Mouse (Mus musculus): ENCODE measurements at regions not wholly inside any gene's neighbourhood (a gene's known extent, or its start where the extent isn't known, plus 50 kb on each side); places are given as distances from the start of the nearest gene placed in this dataset.

DNA sequence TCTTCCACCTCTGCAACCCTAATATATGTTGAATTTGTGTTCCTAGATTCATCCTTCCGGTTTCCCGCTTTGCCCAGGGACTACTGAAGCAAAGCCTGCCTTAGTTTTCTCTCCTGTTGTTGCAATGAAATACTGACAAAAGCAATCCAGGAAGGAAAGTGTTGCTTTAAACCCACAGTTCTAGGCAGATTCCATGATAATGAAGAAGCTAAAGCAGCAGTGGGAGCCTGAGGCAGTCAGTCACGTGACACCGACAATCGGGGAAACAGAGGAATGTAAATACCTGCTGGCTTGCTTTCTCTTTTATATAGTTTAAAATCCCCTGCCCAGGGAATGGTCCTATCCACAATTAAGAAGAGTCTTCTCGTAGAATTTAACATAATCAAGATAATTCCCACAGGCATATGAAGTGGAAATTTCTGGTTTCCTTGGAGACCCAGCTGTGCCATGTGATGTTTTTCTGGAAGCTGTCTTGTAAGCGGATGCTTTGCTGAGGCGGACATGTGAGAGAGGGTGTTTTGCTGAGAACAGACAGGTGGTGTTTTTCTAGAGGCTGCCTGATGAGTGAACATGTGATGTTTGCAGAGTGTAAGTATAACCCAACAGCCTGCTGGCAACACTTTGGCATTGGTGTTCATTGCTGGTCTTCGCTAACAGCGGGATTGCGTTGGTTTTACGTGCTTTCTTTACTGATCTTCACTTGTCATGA, 398.0 kb downstream of the Prim2 start:
- no peak for DNase-seq (ENCODE audit: low spot score)

DNA sequence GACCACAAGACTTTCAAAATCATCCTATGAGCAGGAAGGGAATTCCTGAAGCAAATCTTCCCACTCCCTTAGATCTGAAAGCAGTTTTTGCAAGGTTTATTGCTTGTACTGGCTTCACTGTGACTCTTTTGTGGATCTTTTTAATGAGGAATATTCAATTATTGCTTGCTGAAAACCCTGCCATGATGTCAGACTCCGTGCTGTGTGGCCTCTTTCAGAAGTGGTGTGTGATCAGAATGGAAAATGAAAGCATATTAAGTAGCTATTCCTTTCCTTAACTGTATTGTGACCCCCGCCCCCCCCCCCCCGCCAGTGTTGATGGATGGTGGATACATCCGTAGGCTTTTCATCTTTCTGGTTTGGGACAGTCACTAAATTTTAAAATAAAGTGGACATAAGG, 400.4 kb downstream of the Prim2 start:
- DNase-seq (ENCODE audit: low spot score): no peak

DNA sequence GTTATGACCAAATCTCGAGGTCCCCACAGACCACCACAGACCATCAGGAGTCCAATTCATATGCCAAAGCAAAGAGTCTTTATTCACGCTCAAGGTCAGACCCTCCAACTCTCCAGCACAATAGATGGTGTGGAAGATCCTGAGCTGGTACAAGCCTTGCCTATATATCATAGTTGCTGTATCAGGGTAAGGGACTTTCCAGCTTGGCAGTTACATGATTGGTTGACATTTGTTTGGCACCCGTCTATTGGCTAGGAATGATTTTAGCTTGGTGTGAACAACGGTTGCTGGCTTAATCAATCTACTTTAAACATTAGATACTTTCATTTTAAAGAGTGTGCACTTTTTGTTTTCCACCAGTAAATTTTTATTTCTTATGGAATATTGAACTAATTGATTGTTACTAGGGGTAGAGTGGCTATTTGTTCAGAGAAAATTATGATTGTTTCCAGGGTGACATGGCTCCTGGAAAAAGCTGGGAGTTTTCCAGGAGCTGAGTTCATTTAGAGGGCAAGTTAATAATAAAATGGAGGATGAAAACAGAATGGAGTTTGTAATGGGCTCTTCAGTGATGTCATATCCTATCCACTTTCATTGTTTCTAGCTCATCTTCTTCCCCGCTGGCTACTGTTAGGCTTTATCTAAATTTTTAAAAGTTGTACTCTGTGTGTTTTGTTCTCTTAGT, 403.7 kb downstream of the Prim2 start:
- DNase-seq (ENCODE audit: low spot score): no peak

- no peak for DNase-seq (ENCODE audit: low spot score)
These were observed 420.1 kb downstream of the Prim2 start for GRCm38 (mm10) chr1:33249474-33249873.

- DNase-seq (ENCODE audit: low spot score): no peak
These were observed 422.5 kb downstream of the Prim2 start for GRCm38 (mm10) chr1:33247076-33247475.

- no peak for DNase-seq (ENCODE audit: low spot score)
These were observed 424.4 kb downstream of the Prim2 start for GRCm38 (mm10) chr1:33245186-33245585.

GRCm38 (mm10) chr1:33244691-33245090, 424.9 kb downstream of the Prim2 start:
- DNase-seq (ENCODE audit: low spot score): no peak

DNA sequence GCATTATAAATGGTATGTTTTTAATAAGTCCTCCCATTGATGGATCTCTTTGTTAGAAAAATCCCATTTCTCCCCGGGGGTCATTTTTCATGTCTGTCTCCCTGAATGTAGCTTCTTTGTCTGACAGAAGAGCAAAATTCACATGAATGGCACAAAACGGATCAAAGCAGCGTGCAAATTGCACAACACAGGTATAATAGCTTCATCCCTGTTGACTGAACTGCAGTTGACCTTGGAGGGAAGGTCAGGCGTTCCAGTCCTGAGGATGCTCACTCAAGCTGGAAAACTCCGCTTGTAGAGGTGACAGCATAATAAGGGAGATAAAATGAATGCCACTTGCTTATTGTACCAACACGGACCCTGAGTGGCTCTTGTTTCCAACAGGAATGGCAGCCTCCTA, 446.6 kb downstream of the Prim2 start:
- peak; percentile 18 for DNase-seq (ENCODE audit: low spot score)

GRCm38 (mm10) chr1:33214815-33215214, 454.8 kb downstream of the Prim2 start:
- no peak for DNase-seq (ENCODE audit: low spot score)

DNA sequence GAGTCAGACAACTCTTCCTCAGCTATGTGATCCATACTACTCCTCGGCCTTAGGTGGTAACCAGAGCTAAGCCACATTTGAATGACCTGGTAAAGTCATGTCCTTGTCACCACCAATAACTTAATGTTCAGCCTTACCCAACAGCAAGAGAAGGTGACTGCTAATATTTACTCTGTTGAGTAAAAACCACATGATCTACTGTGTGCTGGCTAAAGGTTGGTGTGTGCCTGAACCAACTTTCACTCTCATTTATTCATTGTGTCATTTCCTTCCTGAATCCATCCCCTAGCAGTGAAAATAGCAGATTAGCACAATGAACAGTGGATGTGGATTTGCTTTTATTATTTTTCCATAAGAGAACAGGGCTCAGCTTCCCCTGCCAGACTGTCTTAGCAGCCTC, 455.2 kb downstream of the Prim2 start:
- DNase-seq (ENCODE audit: low spot score): no peak

DNA sequence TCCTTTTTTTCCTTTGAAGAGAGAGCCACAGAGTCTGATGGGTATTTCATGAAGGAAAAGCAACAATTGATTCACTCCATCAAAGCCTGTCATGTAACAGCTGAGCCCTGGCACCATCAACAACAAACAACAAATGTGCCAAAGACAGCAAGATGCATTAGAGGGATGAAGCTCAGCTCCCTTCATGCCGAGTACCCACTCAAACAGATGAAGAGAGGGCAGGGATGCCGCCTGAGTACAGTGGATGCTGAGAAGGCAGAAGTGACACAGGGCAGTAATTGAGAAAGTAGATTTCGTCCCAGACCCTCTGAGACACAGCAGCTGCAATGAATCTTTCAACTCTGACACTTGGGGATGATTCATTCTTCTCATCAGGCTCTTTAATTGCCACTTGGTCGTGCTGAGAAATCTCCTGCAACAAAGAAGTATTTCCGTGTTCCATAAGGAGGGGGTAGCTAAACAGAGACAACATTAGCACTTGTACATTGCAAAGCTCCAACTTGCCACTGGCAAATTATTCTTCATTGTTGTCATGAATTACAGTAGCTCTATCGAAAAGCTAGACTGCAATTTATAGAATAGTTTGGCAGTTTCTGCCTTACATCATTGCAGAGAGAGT, 467.9 kb downstream of the Prim2 start:
- DNase-seq (ENCODE audit: low spot score): peak; percentile 11

DNA sequence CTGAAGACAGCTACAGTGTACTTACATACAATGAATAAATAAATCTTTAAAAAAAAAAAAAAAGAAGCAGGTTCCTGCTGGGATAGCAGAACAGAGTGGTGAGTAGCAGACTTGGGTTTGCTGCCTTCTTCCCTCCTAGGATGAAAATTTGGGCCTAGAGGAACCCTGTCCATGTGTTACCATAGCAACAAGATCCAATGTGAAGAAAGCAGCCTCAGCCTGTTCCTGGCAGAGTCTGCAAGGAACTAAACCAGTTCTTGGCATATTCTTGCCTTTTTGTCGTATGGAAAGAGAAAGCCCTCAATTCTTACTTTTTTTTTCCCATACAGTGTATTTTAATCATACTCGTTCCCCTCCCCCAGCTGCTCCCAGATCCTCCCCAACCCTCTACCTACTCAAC, 474.5 kb downstream of the Prim2 start:
- DNase-seq (ENCODE audit: low spot score): no peak

DNA sequence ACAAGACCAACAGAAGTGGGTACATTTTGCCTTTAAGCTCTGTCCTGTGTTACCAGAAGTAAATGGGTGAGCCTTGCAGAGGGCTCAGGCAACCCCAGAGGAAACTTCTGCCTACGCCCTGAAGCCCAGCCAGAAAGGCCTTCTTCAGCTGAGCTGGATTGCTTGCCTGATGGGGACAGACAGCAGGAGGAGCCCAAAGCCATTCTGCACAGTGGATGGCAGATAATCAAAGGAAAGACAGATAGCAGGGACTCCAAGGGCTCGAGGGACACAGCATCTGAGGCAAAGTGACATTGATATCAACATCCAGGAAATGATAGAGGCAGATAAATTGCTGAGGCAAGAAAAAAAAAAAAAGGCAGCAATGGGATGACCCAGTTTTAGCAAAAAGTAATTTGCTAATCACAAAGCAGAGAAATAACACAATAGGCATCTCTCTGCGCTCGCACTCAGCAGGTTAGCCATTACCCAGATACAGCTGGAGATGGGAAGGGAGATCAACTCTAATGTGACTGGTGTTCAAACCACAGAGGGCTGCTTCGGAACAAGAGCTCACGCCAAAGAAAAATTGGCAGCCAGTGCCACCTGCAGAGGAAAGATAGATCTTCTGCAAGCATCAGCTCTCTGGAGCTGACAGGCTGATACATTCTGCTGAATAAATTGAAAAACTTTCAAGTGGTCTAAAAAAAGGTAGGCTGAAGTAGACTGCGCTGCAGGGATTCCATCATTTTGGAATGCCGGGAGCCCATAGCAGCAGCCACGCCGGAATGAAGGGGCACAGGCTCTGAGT, 494.8 kb downstream of the Prim2 start:
- no peak for DNase-seq (ENCODE audit: low spot score)

GRCm38 (mm10) chr1:33136991-33137390, 532.6 kb downstream of the Prim2 start:
- no peak for DNase-seq (ENCODE audit: low spot score)

GRCm38 (mm10) chr1:33130351-33130750, 539.2 kb downstream of the Prim2 start:
- no peak for DNase-seq (ENCODE audit: low spot score)

- no peak for DNase-seq (ENCODE audit: low spot score)
These were observed 544.5 kb downstream of the Prim2 start for GRCm38 (mm10) chr1:33125062-33125461.

DNA sequence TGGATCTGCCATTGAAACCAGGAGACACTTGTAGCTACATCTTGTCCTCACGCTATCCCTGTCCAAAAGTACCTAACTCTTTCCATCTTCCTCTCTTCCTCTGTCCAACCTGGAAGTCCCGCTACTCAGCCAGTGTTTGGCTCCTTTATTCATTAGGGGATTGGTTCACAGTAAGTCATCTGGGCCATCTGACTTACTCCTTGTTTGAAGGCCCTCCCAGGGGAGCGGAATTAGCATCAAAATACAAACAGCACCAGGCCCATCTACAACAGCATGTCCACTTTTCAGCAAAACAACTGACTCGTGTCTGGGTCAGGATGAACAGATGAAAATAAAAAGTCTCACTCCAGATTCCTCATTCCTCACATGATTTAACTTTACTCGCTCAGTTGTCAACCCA, 559.2 kb upstream of the Gm5415 start:
- DNase-seq (ENCODE audit: low spot score): no peak

DNA sequence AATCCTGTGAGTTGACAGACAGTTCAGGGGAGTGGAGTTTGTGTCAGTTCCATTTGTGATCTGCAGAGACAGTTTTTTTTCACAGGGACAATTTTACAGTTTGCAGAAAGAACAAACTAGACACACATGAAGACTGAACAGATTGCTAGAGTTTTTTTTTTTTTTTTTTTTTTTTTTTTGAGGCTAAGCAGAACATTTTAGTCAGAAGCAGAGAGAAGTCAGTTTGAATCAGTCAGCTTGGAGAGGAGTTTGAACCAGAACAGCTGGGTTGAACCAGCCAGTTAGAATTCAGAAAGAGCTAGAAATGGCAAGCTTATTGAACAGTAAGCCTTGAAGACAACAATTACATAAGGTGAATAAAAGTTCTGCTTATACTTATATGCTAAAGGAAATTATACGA, 557.2 kb upstream of the Gm5415 start:
- DNase-seq (ENCODE audit: low spot score): no peak

DNA sequence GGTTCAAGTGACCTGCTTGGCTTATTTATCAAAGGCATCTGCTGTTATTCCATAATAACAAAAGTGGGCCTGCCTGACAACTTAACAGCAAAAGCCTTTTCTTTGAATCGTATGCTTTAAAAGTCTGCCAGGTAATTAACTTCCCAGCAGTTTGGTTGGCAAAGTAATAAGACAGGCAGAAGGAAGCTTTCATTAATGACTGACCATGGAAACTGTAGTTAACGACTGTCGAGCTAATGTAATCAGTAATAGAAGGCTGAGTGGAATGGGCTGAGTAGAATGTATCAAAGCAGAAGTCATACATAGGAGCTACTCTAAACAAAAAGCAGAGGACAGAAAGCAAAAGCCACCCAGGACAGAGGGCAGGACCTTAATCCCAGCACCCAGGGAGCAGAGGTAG, 551.0 kb upstream of the Gm5415 start:
- DNase-seq (ENCODE audit: low spot score): no peak

GRCm38 (mm10) chr1:33096851-33097250, 549.8 kb upstream of the Gm5415 start:
- no peak for DNase-seq (ENCODE audit: low spot score)

DNA sequence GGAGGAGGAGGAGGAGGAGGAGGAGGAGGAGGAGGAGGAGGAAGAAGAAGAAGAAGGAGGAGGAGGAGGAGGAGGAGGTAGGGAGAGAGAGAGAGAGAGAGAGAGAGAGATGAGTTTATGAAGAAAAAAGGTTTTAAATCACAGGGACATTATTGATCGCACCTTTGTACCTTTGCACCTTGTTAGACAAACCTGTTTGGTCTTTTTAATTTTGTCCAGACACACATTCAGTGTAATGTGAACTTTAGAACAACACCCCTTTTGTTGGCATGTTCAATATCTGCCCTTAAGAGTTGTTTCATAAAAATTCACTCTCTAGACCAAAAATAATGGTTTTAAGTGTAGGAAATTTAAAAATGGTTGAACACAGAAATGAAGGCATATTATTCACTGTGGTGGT, 527.5 kb upstream of the Gm5415 start:
- no peak for DNase-seq (ENCODE audit: low spot score)

- no peak for DNase-seq (ENCODE audit: low spot score)
These were observed 510.9 kb upstream of the Gm5415 start for GRCm38 (mm10) chr1:33058010-33058409.

DNA sequence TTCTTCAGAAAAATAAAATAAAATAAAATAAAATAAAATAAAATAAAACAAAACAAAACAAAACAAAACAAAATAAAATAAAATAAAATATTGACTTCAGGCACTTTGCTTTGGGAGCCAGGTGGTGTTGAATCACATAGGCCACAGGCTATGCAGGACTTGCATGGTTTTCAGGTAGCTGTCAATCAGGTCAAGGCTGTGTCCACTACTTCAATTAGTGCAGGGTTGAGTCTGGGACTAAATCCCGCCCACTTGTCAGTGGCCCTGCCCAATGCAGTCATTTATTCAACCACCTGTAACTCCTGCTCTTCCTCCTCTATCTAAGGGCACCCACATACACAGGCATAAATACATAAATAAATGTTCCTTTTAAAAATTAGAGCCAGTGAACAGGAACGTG, 497.3 kb upstream of the Gm5415 start:
- no peak for DNase-seq (ENCODE audit: low spot score)

All from embryo, embryonic 10 days (tissue).